Mouse (Mus musculus) embryonic facial prominence, embryonic 14.5 days (tissue): ENCODE measurements around the gene Slc7a5. TPM values are rescaled to one million over a fixed set of nuclear protein-coding genes. Genes with fewer than 3 reads are reported as not detected.
A peak's percentile ranks its signal among the peaks of the same experiment; 100 is the strongest.

Experiments
- ATAC-seq: fragments of 200-750 bp; cut with Nextera tagmentation; 2 replicates; pipeline ENCODE4 v1.8.0; 2017; ENCODE audit warnings: low read depth, moderate number of reproducible peaks, moderate TSS enrichment
- DNase-seq: peaks from one replicate; pipeline ENCODE4 v3.0.0-alpha.2; 2015; ENCODE audit warnings: low spot score
- H3K27ac ChIP-seq: fragments of 300-500 bp; sonication (generic); replicated peaks from 2 replicates; pipeline ENCODE4 v1.5.1; 2014; ENCODE audit warnings: low read depth, mild to moderate bottlenecking, low read length, moderate library complexity
- H3K27me3 ChIP-seq: fragments of 300-500 bp; sonication (generic); replicated peaks from 2 replicates; pipeline ENCODE4 v1.6.1; 2014; ENCODE audit warnings: low read length; ENCODE audit not compliant: control insufficient read depth, insufficient read depth
- H3K36me3 ChIP-seq: fragments of 300-500 bp; sonication (generic); 2 replicates; pipeline ENCODE4 v1.6.1; 2014; ENCODE audit warnings: low read length, mixed read lengths; ENCODE audit not compliant: control insufficient read depth, insufficient read depth
- H3K4me1 ChIP-seq: fragments of 300-500 bp; sonication (generic); 2 replicates; pipeline ENCODE4 v1.6.1; 2014; ENCODE audit warnings: antibody characterized with exemption, low read length; ENCODE audit not compliant: control insufficient read depth, insufficient read depth
- H3K4me2 ChIP-seq: fragments of 300-500 bp; sonication (generic); 2 replicates; pipeline ENCODE4 v1.6.1; 2014; ENCODE audit warnings: low read depth, mild to moderate bottlenecking, low read length, moderate library complexity, mixed read lengths
- H3K4me3 ChIP-seq: fragments of 300-500 bp; sonication (generic); 2 replicates; pipeline ENCODE4 v1.5.1; 2014; ENCODE audit warnings: low read depth, mild to moderate bottlenecking, low read length
- H3K9ac ChIP-seq: fragments of 300-500 bp; sonication (generic); 2 replicates; pipeline ENCODE4 v1.6.1; 2014; ENCODE audit warnings: low read depth, mild to moderate bottlenecking, low read length, moderate library complexity, mixed read lengths
- H3K9me3 ChIP-seq: fragments of 300-500 bp; sonication (generic); 2 replicates; pipeline ENCODE4 v1.6.1; 2016; ENCODE audit warnings: low read length; ENCODE audit not compliant: control insufficient read depth
- WGBS: fragments of 180-500 bp; shearing (Covaris S2); extraction: QIAGEN DNeasy Blood & Tissue Kit; methylation state at CpG from one replicate; pipeline ENCODE4 v1.1.7; 2014; 5-methylcytosine and 5-hydroxymethylcytosine counted together
- polyA plus RNA-seq: library from polyadenylated mRNA; unstranded; fragments of >200 nt; fragmentation: Nextera tagmentation; extraction: Ambion mirVana; gene quantifications from 2 replicates; pipeline ENCODE4 v1.2.1, GENCODE M21; 2014

Slc7a5 gene
- polyA plus RNA-seq, 1 experiment from 2014 or later, result 29.6 TPM

DNA sequence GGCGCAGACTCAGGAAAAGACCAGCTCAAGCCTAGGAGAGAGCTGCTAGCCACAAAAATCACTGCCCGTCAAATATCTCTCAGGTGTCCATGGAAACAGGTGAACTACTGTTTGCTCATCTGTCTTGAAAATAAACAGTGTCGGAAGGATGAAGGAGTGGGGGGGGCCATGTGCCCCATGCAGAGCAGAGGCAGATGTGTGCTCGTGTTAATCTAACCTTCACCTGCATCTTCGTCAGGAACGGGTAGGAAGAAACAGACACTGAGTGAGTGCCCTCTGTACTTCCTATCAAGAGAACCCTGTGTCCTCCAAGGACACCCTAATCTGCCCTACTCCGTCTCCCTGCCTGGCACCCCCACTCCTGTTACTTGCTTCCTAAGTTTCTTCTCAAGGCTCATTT lies 55.8 kb downstream of the Slc7a5 start:
- ATAC-seq, result no peak
- Histone ChIP-seq H3K4me3 (no peak overlapping the region), H3K36me3 (no peaks in the 10 kb centered on the region), H3K9me3 (no peaks in the 10 kb centered on the region), H3K27me3 (no peaks in the 10 kb centered on the region), H3K4me1 (no peaks in the 10 kb centered on the region), H3K9ac (no peak overlapping the region), H3K4me2 (0 out of 2 replicates have a peak overlapping the region, but pooled peaks have one; percentile 56), H3K27ac (no peak overlapping the region)
- 52% methylated on average over 7 of the region's 7 CpGs for WGBS
- no peak for DNase-seq

DNA sequence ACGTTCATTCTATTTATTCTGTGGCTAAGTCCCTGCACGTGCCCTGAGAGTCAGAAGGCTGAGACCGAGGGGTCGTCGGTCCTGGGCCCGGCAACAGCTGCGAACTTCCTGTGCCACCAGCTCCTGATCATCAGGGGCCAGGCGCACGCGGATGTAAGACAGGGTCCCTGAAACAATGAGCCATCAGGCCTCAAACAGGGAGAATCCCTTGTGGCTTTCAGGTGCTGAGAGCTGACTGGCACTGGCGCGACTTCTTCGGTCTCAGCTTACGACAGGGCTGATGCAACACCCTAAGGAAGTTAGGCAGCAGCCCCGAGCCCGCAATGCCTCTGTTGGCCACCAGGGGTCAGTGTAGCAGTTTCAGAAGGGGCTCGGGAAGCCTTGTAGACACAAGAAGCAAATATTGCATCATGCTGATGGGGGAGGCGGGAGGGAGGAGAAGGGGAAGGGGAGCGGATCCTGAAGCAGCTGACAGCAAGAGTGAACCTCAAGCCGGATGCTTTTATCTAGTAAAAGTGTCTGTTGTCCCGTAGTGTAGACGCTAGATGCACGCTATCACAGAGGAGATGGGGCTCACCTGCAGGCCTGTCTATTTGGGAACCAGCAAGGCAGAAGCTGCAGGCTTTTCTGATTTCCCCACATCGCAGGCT lies 56.5 kb downstream of the Slc7a5 start:
- Histone ChIP-seq H3K4me2 (peak overlapping the region; percentile 56), H3K27ac (0 out of 2 replicates have a peak overlapping the region, but pooled peaks have one; percentile 6), H3K4me3 (0 out of 2 replicates have a peak overlapping the region, but pooled peaks have one; percentile 13), H3K36me3 (no peaks in the 10 kb centered on the region), H3K27me3 (no peaks in the 10 kb centered on the region), H3K9ac (peak overlapping the region; percentile 51), H3K9me3 (no peaks in the 10 kb centered on the region), H3K4me1 (no peaks in the 10 kb centered on the region)
- WGBS, result 6% methylated on average over 24 of the region's 24 CpGs
- DNase-seq (peak; percentile 96), ATAC-seq (peak; percentile 86)

DNA sequence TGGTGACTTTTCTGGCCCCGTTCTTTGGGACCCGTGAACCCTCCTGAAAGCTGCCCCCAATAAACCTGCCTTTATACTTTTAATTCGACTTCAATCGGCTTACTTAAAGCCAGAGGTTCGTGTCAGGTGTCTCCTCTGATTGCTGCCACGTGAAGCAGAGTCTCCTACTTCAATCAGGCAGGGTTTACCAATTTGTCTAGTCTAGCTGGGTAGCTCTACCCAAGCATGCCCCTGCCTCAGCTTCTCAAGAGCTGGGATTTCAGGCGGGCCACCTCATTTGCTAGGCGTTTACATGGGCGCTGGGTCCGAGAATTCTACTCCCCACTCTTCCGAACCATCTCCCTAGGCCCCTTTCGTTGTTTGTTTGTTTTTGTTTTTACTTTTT lies 57.1 kb downstream of the Slc7a5 start:
- H3K4me1 ChIP-seq, result no peaks in the 10 kb centered on the region
- 35% methylated on average over 12 of the region's 12 CpGs for WGBS
- peak overlapping the region; percentile 51; the same call in 1 of the 2 replicates for H3K9ac ChIP-seq
- H3K9me3 ChIP-seq, result no peaks in the 10 kb centered on the region
- no peaks in the 10 kb centered on the region for H3K27me3 ChIP-seq
- H3K27ac ChIP-seq, result 0 out of 2 replicates have a peak overlapping the region, but pooled peaks have one; percentile 6
- ATAC-seq (0 out of 2 replicates have a peak, but pooled peaks have one; percentile 3), DNase-seq (no peak)
- H3K36me3 ChIP-seq, result no peaks in the 10 kb centered on the region
- H3K4me2 ChIP-seq, result peak overlapping the region; percentile 56
- H3K4me3 ChIP-seq, result 0 out of 2 replicates have a peak overlapping the region, but pooled peaks have one; percentile 13

DNA sequence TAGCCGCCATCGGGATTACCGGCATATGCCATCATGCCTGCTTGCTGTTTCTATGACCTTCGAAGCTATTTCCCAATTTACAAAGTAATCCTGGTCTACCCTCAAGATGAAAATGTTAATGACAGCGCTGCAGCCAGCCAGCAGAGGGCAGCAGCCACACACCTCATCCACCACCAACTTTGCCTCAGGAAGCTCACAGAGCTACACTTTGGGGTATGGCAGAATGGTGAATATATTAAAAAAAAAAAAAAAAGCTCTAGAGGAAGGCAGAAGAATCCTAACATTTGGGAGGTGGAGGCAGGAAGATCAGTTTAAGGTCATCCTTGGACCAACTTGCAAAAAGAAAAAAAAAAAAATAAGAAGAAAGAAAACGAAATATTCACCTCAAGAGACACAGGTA lies 57.5 kb downstream of the Slc7a5 start:
- H3K4me2 ChIP-seq, result no peak overlapping the region
- 13% methylated on average over 6 of the region's 6 CpGs for WGBS
- peak; percentile 85 for DNase-seq
- no peaks in the 10 kb centered on the region for H3K9me3 ChIP-seq
- H3K27me3 ChIP-seq, result no peaks in the 10 kb centered on the region
- H3K4me3 ChIP-seq, result no peak overlapping the region
- H3K4me1 ChIP-seq, result no peaks in the 10 kb centered on the region
- H3K9ac ChIP-seq, result no peak overlapping the region
- no peaks in the 10 kb centered on the region for H3K36me3 ChIP-seq
- H3K27ac ChIP-seq, result no peak overlapping the region
- ATAC-seq, result 0 out of 2 replicates have a peak, but pooled peaks have one; percentile 41

DNA sequence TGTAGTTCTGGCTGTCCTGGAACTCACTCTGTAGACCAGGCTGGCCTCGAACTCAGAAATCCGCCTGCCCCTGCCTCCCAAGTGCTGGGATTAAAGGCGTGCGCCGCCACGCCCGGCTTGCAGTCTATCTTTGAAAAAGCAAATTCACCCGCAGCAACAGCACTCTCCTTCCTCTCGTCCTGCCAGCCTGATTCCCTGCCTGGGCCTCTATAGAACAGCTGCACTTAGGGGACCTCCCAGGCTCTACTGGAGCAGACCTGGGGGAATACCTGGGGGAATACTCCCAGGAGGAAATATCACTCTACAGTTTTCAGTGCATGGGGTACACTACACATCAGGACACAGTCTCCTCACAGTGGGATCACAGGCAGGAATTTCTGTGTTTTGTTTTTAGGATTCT lies 58.2 kb downstream of the Slc7a5 start:
- Histone ChIP-seq H3K4me1 (no peaks in the 10 kb centered on the region), H3K4me3 (no peak overlapping the region), H3K27me3 (no peaks in the 10 kb centered on the region), H3K36me3 (no peaks in the 10 kb centered on the region), H3K27ac (no peak overlapping the region), H3K4me2 (no peak overlapping the region), H3K9me3 (no peaks in the 10 kb centered on the region), H3K9ac (no peak overlapping the region)
- WGBS, result 67% methylated on average over 9 of the region's 9 CpGs
- no peak for ATAC-seq
- DNase-seq, result no peak

DNA sequence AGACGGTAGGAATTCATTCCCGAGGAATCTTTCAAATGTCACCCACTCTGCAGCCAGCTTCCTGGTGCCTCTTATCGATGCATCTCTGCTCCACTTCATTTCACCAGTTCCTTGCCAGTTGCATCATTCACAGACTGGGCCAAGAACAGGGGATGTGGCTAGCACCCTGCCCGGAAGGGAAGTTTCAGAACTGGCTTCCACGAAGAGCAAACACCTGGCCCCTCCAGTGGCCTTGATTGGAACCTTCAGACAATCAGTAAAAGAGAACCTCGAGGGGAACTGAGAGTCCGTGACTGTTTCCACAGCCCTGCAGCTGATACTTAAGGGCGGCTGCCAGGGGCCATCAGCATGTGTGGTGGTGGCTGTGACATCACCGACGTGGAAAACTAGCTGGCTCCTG lies 59.0 kb downstream of the Slc7a5 start:
- no peak overlapping the region for H3K4me2 ChIP-seq
- H3K9ac ChIP-seq, result no peak overlapping the region
- ATAC-seq, result no peak
- no peak for DNase-seq
- no peak overlapping the region for H3K4me3 ChIP-seq
- H3K27me3 ChIP-seq, result no peaks in the 10 kb centered on the region
- no peaks in the 10 kb centered on the region for H3K4me1 ChIP-seq
- no peaks in the 10 kb centered on the region for H3K9me3 ChIP-seq
- H3K27ac ChIP-seq, result no peak overlapping the region
- H3K36me3 ChIP-seq, result no peaks in the 10 kb centered on the region
- WGBS, result 62% methylated on average over 10 of the region's 10 CpGs

DNA sequence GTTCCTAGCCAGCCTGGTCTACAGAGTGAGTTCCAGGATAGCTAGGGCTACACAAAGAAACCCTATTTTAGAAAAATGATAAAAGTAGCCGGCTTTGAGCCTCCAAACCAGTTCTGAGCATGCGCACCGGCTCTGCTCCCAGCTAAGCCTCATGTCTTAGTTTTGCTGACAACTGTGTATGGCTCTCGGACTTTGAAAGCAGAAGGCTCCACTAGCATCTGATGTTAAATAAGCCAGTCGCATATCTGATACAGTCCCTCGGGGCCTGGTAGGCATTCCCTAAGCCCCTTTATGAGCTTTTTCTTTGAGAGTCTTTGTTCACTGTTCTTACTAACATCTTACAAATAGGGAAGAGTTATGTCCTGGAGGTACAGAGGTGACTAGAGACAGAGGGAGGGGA lies 59.5 kb downstream of the Slc7a5 start:
- ATAC-seq, result no peak
- H3K27me3 ChIP-seq, result no peaks in the 10 kb centered on the region
- no peaks in the 10 kb centered on the region for H3K4me1 ChIP-seq
- WGBS, result 60% methylated on average over 6 of the region's 6 CpGs
- H3K9me3 ChIP-seq, result no peaks in the 10 kb centered on the region
- H3K4me3 ChIP-seq, result no peak overlapping the region
- no peak overlapping the region for H3K9ac ChIP-seq
- no peak overlapping the region for H3K4me2 ChIP-seq
- H3K27ac ChIP-seq, result no peak overlapping the region
- no peaks in the 10 kb centered on the region for H3K36me3 ChIP-seq
- DNase-seq, result no peak

DNA sequence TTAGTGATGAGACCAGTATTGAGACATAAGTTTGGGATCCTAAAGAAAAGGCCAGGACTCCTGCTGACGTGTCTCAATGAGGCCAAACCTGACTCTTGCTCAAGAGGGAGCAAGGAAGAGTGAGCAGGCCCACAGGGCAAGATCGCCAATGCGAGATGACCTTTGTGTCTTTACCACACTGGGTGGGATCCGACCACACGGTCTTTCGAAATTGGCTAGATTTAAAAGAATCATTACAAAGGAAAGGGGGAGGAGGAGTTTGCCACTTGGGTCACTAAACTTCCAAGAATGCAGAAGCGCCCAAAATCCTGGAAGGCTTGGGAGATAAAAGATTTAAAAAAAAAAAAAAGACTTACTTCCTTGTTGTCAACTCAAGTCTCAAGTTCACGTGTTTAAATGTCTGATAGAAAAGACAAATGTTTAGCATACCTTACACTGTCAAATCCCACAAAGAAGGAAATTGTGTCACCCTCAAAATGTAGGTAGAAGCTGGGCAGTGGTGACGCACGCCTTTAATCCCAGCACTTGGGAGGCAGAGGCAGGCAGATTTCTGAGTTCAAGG lies 60.2 kb downstream of the Slc7a5 start:
- H3K27me3 ChIP-seq, result no peaks in the 10 kb centered on the region
- H3K4me1 ChIP-seq, result no peaks in the 10 kb centered on the region
- H3K9ac ChIP-seq, result no peak overlapping the region
- H3K27ac ChIP-seq, result no peak overlapping the region
- DNase-seq (no peak), ATAC-seq (no peak)
- no peaks in the 10 kb centered on the region for H3K36me3 ChIP-seq
- H3K4me3 ChIP-seq, result no peak overlapping the region
- 70% methylated on average over 10 of the region's 10 CpGs for WGBS
- H3K4me2 ChIP-seq, result no peak overlapping the region
- H3K9me3 ChIP-seq, result no peaks in the 10 kb centered on the region

DNA sequence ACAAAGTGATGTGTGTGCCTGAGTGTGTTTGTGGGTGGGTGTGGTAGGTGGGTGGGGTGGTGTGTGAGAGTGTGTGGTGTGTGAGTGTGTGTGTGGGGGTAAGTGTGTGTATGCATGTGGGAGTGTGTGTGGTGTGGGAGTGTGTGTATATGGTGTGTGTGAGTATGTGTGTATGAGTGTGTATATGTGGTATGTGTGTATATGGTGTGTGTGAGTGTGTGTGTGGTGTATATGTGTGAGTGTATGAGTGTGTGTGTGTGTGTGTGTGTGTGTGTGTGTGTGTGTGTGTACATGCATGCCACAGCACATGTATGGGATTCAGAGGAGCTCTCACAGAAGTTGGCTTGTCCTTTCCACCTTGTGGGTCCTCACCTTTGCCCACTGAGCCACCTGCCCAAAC lies 60.7 kb downstream of the Slc7a5 start:
- H3K9me3 ChIP-seq, result no peaks in the 10 kb centered on the region
- H3K4me1 ChIP-seq, result no peaks in the 10 kb centered on the region
- DNase-seq, result no peak
- ATAC-seq, result no peak
- H3K27ac ChIP-seq, result no peak overlapping the region
- no peaks in the 10 kb centered on the region for H3K27me3 ChIP-seq
- H3K36me3 ChIP-seq, result no peaks in the 10 kb centered on the region
- H3K9ac ChIP-seq, result no peak overlapping the region
- H3K4me3 ChIP-seq, result no peak overlapping the region
- H3K4me2 ChIP-seq, result no peak overlapping the region
